Mouse (Mus musculus): Measurements from ENCODE around the gene Vim. TPM values are rescaled to one million over a fixed set of nuclear protein-coding genes. Genes with fewer than 3 reads are reported as not detected.

The Vim gene
- polyA plus RNA-seq, 1 experiment from 2014 or later: 607 TPM

- WGBS: 77% methylated on average over 6 of the region's 6 CpGs
- H3K9ac ChIP-seq (replicated peaks; ENCODE audit: low read length): no peak overlapping the region
- H3K4me3 ChIP-seq (replicated peaks; ENCODE audit: low read depth, low read length): no peak overlapping the region
- H3K27ac ChIP-seq (replicated peaks; ENCODE audit: low read depth, low read length): no peak overlapping the region
- no peak for ATAC-seq (ENCODE audit: low FRiP score, low TSS enrichment)
- H3K36me3 ChIP-seq (ENCODE audit: control insufficient read depth, insufficient read depth, low read length): no peaks in the 10 kb centered on the region
- no peak for DNase-seq
- no peaks in the 10 kb centered on the region for H3K9me3 ChIP-seq (ENCODE audit: control insufficient read depth, low read length)
- no peak overlapping the region for H3K4me2 ChIP-seq (ENCODE audit: low read length)
- no peaks in the 10 kb centered on the region for H3K27me3 ChIP-seq (ENCODE audit: control insufficient read depth, insufficient read depth, low read length)
- 0 out of 2 replicates have a peak, but pooled peaks cover under 1% of the 10 kb centered on the region for H3K4me1 ChIP-seq (ENCODE audit: control insufficient read depth, insufficient read depth, low read length)
Measured at GRCm38 (mm10) chr2:13538704-13539377, 34.9 kb upstream of the Vim start.

DNA sequence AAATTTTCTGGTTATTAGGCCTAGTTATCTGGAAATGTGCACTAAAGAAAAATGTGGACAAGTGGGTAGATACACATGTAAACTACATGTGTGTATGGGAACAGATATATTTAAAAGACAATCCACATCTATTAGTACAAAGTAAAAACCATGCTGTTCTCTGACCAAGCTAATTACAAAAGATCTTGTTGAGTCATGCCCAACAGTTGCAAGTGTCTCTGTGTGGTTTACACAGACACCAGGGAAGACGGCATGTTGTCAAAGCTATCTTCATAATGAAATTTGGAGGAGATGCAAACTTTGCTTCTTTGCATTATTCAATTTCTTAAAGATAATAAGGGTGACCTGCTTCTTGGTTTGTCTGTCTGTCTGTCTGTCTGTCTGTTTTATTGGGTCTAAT lies 33.9 kb upstream of the Vim start:
- ATAC-seq (ENCODE audit: low FRiP score, low TSS enrichment): no peak
- H3K27ac ChIP-seq (replicated peaks; ENCODE audit: low read depth, low read length): no peak overlapping the region
- WGBS: 94% methylated on average over 1 of the region's 1 CpGs

GRCm38 (mm10) chr2:13543519-13544124 lies 30.1 kb upstream of the Vim start:
- 35% methylated on average over 8 of the region's 8 CpGs for WGBS
- H3K9ac ChIP-seq (replicated peaks; ENCODE audit: low read length): peak overlapping the region; percentile 83; the same call in 1 of the 2 replicates
- peak overlapping the region; percentile 92; the same call in 1 of the 2 replicates for H3K27ac ChIP-seq (replicated peaks; ENCODE audit: low read depth, low read length)
- peak; percentile 12; the same call in 1 of the 2 replicates for ATAC-seq (ENCODE audit: low FRiP score, low TSS enrichment)
- no peaks in the 10 kb centered on the region for H3K27me3 ChIP-seq (ENCODE audit: control insufficient read depth, insufficient read depth, low read length)
- DNase-seq: no peak
- H3K4me2 ChIP-seq (ENCODE audit: low read length): peak overlapping the region; percentile 69
- 0 out of 2 replicates have a peak, but pooled peaks cover 2% of the 10 kb centered on the region for H3K4me1 ChIP-seq (ENCODE audit: control insufficient read depth, insufficient read depth, low read length)
- no peaks in the 10 kb centered on the region for H3K9me3 ChIP-seq (ENCODE audit: control insufficient read depth, low read length)
- H3K36me3 ChIP-seq (ENCODE audit: control insufficient read depth, insufficient read depth, low read length): no peaks in the 10 kb centered on the region
- H3K4me3 ChIP-seq (replicated peaks; ENCODE audit: low read depth, low read length): peak overlapping the region; percentile 70

More for the DNA sequence above, 33.9 kb upstream of the Vim start:
- Histone ChIP-seq H3K9me3 (ENCODE audit: control insufficient read depth, low read length) (no peaks in the 10 kb centered on the region), H3K4me1 (ENCODE audit: control insufficient read depth, insufficient read depth, low read length) (0 out of 2 replicates have a peak, but pooled peaks cover 2% of the 10 kb centered on the region), H3K4me2 (ENCODE audit: low read length) (no peak overlapping the region), H3K36me3 (ENCODE audit: control insufficient read depth, insufficient read depth, low read length) (no peaks in the 10 kb centered on the region), H3K27me3 (ENCODE audit: control insufficient read depth, insufficient read depth, low read length) (no peaks in the 10 kb centered on the region), H3K4me3 (replicated peaks; ENCODE audit: low read depth, low read length) (no peak overlapping the region), H3K9ac (replicated peaks; ENCODE audit: low read length) (no peak overlapping the region)
- no peak for DNase-seq

DNA sequence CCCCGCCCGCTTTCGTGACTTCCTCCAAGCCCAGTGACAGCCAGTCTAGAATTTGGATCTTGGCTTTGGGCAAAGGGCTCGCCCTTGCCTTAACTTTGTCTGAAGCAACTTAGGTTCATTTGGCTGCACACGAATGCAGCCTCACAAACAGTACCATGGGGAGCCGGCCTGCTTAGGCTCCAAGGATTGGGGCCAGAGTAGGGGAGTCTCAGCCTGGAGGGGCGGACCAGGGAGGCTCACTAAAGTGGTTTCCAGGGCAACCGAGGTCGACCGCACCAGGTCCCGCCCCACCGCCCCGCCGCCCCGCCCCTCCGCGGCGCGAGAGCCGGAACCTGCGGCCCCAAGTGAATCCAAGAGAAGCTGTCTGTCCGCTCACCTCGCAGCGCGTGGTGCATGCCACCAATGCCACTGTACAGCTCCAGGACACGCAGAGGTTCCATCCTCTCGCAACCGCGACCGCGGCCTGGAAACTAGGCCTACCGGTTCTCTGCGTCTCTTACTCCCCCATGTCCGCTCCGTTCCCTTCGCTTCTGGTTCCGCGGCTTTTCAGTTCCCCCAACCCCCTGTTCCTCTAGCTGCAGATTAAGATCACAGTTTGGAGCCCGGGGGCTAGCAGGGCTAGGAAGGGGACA lies 29.4 kb upstream of the Vim start, which contains the start of gene Trdmt1:
TSS of gene Trdmt1 (minus strand) at position 476 of the 632 bp plus-strand sequence.
- peak; percentile 87 for DNase-seq
- H3K27me3 ChIP-seq (ENCODE audit: control insufficient read depth, insufficient read depth, low read length): no peaks in the 10 kb centered on the region
- H3K4me3 ChIP-seq (replicated peaks; ENCODE audit: low read depth, low read length): peak within 1 kb of the TSS; percentile 70
- no peaks in the 10 kb centered on the region for H3K36me3 ChIP-seq (ENCODE audit: control insufficient read depth, insufficient read depth, low read length)
- peak within 1 kb of the TSS; percentile 92 for H3K27ac ChIP-seq (replicated peaks; ENCODE audit: low read depth, low read length)
- H3K9ac ChIP-seq (replicated peaks; ENCODE audit: low read length): peak within 1 kb of the TSS; percentile 83
- H3K4me1 ChIP-seq (ENCODE audit: control insufficient read depth, insufficient read depth, low read length): 0 out of 2 replicates have a peak, but pooled peaks cover 2% of the 10 kb centered on the region
- no peaks in the 10 kb centered on the region for H3K9me3 ChIP-seq (ENCODE audit: control insufficient read depth, low read length)
- under 1% methylated on average over 39 of the region's 39 CpGs for WGBS
- peak; percentile 96 for ATAC-seq (ENCODE audit: low FRiP score, low TSS enrichment)
- peak within 1 kb of the TSS; percentile 69 for H3K4me2 ChIP-seq (ENCODE audit: low read length)

DNA sequence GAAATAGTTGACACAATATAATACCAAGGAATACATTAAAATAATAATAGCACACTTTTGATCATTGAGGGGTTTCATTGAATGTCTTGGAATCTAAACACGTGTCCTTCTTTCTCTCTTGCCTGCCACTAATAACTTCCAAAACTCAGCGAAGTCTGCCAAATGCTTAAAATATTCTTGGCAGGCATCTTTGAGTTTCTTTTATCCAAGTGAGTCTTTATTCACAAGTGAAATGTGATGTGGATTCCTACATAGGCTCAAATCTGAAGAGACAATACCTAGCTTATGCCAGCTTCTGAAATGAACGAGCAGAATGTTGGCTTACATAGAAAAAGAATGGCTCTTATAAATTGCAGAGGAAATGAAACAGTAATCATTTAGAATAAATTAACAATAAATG lies 25.0 kb upstream of the Vim start:
- Histone ChIP-seq H3K36me3 (ENCODE audit: control insufficient read depth, insufficient read depth, low read length) (no peaks in the 10 kb centered on the region), H3K4me2 (ENCODE audit: low read length) (no peak overlapping the region), H3K4me3 (replicated peaks; ENCODE audit: low read depth, low read length) (no peak overlapping the region), H3K4me1 (ENCODE audit: control insufficient read depth, insufficient read depth, low read length) (0 out of 2 replicates have a peak, but pooled peaks cover 2% of the 10 kb centered on the region), H3K27ac (replicated peaks; ENCODE audit: low read depth, low read length) (no peak overlapping the region), H3K27me3 (ENCODE audit: control insufficient read depth, insufficient read depth, low read length) (no peaks in the 10 kb centered on the region), H3K9me3 (ENCODE audit: control insufficient read depth, low read length) (no peaks in the 10 kb centered on the region), H3K9ac (replicated peaks; ENCODE audit: low read length) (no peak overlapping the region)
- no peak for DNase-seq
- WGBS: 75% methylated on average over 3 of the region's 3 CpGs
- no peak for ATAC-seq (ENCODE audit: low FRiP score, low TSS enrichment)

DNA sequence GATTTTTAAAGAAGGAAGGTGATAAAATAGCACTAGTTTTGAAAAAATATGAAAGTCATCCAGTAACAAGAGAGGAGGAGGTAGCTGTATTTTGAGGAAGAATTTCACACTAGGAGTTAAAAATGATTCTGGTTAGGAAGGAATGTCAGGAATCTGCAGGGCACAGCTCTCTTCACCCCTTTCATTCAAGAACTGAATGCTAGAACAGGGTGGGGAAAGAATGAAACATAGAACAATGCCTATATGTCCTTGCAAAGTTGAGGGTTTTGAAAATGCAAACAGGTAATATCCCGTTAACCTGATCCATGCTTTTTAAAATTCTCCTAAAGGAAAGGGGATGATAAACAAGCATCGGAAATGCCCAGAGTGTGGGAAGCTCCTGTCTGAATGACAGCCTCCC lies 19.8 kb upstream of the Vim start:
- Histone ChIP-seq H3K4me2 (ENCODE audit: low read length) (no peak overlapping the region), H3K27ac (replicated peaks; ENCODE audit: low read depth, low read length) (no peak overlapping the region), H3K36me3 (ENCODE audit: control insufficient read depth, insufficient read depth, low read length) (no peaks in the 10 kb centered on the region), H3K9me3 (ENCODE audit: control insufficient read depth, low read length) (no peaks in the 10 kb centered on the region), H3K9ac (replicated peaks; ENCODE audit: low read length) (no peak overlapping the region), H3K27me3 (ENCODE audit: control insufficient read depth, insufficient read depth, low read length) (no peaks in the 10 kb centered on the region), H3K4me3 (replicated peaks; ENCODE audit: low read depth, low read length) (no peak overlapping the region), H3K4me1 (ENCODE audit: control insufficient read depth, insufficient read depth, low read length) (no peaks in the 10 kb centered on the region)
- DNase-seq (no peak), ATAC-seq (ENCODE audit: low FRiP score, low TSS enrichment) (no peak)
- WGBS: 62% methylated on average over 2 of the region's 2 CpGs

GRCm38 (mm10) chr2:13556239-13556638 lies 17.5 kb upstream of the Vim start:
- no peaks in the 10 kb centered on the region for H3K9me3 ChIP-seq (ENCODE audit: control insufficient read depth, low read length)
- no peaks in the 10 kb centered on the region for H3K36me3 ChIP-seq (ENCODE audit: control insufficient read depth, insufficient read depth, low read length)
- no peak overlapping the region for H3K4me3 ChIP-seq (replicated peaks; ENCODE audit: low read depth, low read length)
- H3K9ac ChIP-seq (replicated peaks; ENCODE audit: low read length): no peak overlapping the region
- DNase-seq: no peak
- H3K4me1 ChIP-seq (ENCODE audit: control insufficient read depth, insufficient read depth, low read length): no peaks in the 10 kb centered on the region
- no peaks in the 10 kb centered on the region for H3K27me3 ChIP-seq (ENCODE audit: control insufficient read depth, insufficient read depth, low read length)
- no peak overlapping the region for H3K27ac ChIP-seq (replicated peaks; ENCODE audit: low read depth, low read length)
- H3K4me2 ChIP-seq (ENCODE audit: low read length): no peak overlapping the region
- ATAC-seq (ENCODE audit: low FRiP score, low TSS enrichment): no peak

DNA sequence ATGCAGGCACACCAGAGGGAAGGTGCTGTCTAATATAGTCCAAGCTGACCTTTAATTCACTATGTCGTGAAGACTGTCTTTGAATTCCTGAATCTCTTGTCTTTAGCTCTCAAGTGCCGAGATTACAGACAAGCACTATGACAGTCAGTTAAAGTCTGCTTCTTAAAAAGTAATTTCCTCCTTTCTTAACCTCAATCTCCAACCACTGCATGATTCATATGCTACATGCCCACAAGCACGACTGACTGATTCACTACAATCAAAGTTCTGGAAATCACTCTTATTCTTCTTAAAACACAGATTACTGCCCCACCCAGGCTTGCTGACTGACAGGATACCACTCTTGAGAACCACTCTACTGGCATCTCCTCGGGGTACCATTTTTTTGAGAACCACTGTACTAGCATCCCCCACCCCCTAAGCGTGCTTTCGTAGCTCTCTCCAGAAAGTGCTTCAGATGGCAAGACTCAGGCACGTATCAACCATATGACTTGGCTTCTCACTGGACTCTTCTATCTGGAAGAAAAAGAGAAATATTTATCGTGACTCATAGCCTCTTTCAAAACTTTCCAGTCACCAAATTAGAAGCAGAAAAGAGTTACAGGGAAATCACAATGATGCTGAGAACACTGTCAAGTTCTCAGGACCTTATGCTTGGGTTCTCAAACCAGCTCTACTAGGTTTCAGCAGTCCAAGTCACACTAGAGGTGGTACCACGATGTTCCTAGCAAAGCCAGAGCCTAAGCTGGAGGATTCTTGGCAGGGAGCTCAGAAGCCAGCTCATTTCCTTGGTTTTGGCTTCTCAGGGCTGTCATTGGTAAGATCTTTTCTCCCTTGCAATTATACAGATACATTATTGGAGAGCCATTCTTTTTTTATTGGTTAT lies 16.3 kb upstream of the Vim start:
- no peak overlapping the region for H3K27ac ChIP-seq (replicated peaks; ENCODE audit: low read depth, low read length)
- H3K27me3 ChIP-seq (ENCODE audit: control insufficient read depth, insufficient read depth, low read length): no peaks in the 10 kb centered on the region

More for the DNA sequence above, 16.3 kb upstream of the Vim start:
- ATAC-seq (ENCODE audit: low FRiP score, low TSS enrichment): no peak
- no peak for DNase-seq
- Histone ChIP-seq H3K4me1 (ENCODE audit: control insufficient read depth, insufficient read depth, low read length) (no peaks in the 10 kb centered on the region), H3K9me3 (ENCODE audit: control insufficient read depth, low read length) (no peaks in the 10 kb centered on the region), H3K9ac (replicated peaks; ENCODE audit: low read length) (no peak overlapping the region), H3K4me2 (ENCODE audit: low read length) (no peak overlapping the region), H3K4me3 (replicated peaks; ENCODE audit: low read depth, low read length) (no peak overlapping the region), H3K36me3 (ENCODE audit: control insufficient read depth, insufficient read depth, low read length) (no peaks in the 10 kb centered on the region)
- 84% methylated on average over 9 of the region's 9 CpGs for WGBS
